Mouse (Mus musculus) kidney, postnatal 36 days (tissue): Measurements from ENCODE around the gene Mbd4.
A peak's percentile ranks its signal among the peaks of the same experiment; 100 is the strongest.

ENCODE experiments used
- DNase-seq, 2 experiments: peaks; one replicate each; pipeline ENCODE4 v3.0.0; 2021 to 2022; ENCODE audit warnings: mixed read lengths in 2 of 2

Mbd4 gene

GRCm38 (mm10) chr6:115859258-115859657, 6.1 kb upstream of the Mbd4 start:
- DNase-seq, result peak; percentile 48 to 66

DNA sequence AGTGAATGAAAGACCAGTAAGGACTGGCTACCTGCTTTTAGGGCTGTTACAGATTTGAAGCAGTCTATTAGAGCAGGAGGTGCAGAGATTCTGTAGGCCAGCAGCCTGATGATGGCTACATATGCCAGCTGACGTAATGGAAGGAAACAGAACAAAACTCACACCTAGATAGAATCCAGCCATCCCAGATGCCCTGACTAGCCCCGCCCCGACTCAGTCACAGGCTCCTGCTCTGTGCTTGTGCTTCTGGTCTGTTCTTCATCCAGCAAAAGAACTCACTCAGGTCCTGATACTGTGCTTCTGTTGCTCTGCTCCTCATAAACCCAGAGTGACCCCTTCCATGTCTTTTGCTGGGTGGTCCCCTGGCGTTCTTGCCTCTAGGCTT, 3.2 kb upstream of the Mbd4 start:
- DNase-seq, result peak; percentile 37 to 47

GRCm38 (mm10) chr6:115855733-115856360, 2.7 kb upstream of the Mbd4 start:
- DNase-seq, result peak; percentile 43 to 59

DNA sequence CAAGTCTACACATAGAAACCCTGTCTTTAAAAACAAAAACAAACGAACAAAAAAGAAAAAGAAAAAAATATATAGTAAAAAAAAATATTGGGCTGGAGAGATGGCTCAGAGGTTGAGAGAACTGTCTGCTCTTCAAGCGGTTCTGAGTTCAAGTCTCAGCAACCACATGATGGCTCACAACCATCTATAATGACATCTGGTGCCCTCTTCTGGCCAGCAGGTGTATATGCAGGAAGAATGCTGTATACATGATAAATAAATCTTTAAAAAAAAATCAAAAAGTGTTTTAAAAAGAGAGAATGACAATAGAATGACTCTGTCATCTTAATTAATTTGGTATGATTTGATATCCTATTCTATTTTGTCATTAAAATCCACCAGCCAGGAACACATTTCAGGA, 1.3 kb upstream of the Mbd4 start:
- DNase-seq, result peak; percentile 24 to 53

DNA sequence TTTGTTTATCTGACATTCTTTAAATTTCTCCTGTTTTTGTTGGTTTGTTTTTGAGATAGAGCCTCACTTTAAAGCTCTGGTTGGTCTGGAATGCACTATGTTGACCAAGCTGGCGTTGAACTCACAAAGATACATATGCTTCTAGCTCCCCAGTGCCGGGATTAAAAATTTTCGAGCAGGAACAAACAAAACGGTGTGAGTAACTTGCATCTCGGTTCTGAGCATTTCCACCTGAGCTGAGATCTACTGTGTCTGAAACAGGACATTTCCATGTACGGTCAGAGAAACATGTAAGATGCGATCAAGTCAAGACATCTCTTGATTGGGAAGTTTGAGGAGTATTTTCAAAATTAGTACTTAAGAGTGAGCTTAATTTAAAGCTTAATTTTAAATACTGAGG, 814 bp upstream of the Mbd4 start:
- DNase-seq, result no peak

DNA sequence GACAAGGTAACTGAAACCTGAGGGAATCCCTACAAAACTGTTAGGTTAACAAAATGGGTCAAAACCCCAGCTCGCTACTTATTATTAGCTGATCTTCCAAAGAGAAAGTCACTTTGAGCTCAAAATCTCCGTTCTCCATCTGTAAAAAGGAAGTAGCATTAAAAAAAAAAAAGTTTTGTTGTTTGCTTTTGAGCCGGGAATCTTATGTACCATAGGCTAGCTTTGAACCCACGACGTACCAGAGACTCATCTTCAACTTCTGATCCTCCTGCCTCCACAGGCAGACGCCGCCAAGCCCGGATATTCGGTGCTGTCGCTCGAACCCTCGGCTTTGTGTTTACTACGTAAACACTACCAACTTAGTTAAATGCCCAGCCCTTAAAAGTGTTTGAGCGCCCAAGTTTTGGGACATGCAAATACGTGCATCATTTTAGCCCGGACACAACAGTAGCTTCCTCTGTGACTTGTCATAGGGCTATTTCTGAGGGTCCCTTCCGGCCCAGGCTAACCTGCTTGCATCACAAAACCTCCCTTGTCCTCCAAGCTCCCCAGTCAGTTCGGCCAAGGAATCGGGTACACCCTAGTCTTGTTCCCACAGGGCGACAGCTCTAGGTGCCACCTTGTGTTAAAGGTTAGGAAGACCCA, 603 bp downstream of the Mbd4 start:
- no peak for DNase-seq

DNA sequence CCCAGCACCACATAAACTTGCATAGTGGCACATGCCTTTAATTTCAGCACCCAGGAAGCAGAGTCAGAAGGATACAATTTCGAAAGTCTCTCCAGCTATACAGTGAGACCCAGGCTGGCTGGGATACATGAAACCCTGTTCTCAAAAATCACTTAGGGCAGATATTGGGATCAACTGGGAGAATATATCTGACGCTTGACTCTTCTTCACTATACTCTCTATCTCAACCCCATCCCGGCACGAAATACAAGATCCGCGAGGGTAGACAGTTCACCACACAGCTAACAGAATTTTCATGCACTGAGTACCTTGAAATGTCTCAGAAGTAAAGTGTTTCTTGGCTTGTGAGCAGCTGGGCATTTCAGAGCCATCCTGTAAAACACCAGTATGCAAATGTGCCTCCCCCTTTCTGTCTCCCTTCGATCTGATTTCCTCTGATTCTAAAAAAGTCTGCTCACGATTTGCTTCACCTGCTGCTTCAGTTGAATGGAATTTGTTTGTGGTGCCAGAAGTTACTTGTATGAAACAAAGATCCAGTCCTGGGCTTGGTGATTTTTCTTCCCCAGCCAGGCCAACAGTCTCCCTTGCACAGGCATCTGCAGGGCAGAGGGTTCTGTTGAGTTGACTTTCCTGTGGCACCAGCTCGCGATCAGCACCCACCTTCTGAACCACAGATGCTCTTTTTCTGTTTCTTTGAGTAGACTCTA, 4.4 kb downstream of the Mbd4 start:
- DNase-seq, result no peak

GRCm38 (mm10) chr6:115846640-115847411, 6.3 kb downstream of the Mbd4 start:
- peak; percentile 67 to 84 for DNase-seq

DNA sequence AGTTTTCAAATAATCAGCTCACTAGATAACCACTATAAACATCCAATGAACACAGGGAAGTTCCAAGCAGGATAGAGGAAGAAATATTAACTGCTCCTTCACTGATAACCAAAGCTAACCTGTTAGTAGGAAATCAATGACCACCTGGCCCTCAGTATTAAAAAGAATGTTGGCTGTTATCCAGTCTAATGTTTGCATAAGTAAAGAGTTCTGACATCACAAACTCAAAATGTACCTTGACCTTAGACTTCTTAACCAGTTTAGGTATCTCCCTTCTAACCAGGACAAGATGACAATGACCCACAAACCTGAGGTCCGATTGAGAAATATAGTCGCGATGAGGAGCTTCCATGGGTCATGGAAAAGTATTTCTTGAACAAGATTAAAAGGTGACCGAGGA, 8.2 kb downstream of the Mbd4 start:
- no peak for DNase-seq

GRCm38 (mm10) chr6:115838745-115839144, 14.4 kb downstream of the Mbd4 start:
- no peak for DNase-seq

DNA sequence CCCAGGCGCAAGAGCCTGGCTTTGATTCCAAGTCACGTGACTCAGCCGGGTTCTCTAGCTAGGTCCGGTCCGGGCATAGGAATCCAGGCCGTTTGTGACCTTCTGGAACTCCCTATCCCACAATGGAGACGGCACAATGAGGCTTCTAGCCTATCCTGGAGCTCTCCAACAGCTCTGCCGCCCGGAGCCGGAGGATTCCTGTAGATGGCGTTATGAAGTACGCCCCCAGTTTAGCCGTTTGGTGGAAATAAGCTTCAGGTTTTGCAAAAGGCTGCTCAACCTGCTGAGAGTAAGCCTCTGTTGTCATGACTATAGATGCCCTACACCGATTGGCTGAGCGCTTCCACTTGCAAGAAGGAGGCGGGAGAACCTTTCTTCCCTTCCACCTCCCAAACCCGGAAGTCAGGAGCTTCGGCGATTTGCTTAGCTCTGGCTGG, 15.0 kb downstream of the Mbd4 start, which contains the start of gene Efcab12:
Gene Efcab12 (minus strand): TSS at position 252 of the 437 bp plus-strand sequence.
- DNase-seq, result peak; percentile 80 to 86

DNA sequence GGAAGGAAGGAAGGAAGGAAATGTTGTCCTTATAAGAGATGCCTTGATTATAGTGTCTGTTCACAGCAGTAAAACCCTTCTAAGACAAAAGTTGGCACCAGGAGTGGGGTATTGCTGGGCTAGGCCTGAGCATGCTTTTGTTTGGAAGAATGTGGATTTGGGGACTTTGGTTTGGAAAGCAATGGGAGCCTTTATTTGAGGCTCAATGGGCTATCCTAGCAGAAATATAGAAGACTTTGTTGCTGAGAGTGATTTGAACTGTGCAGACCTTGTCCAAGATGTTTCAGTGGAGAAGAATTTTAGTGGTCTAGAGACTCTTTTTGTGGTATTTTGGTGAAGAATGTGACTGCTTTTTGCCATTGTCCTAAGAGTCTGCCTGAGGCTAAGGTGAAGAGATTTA, 19.3 kb downstream of the Mbd4 start:
- DNase-seq, result no peak

GRCm38 (mm10) chr6:115832152-115832850, 20.9 kb downstream of the Mbd4 start:
- DNase-seq, result no peak

GRCm38 (mm10) chr6:115830779-115831601, 22.2 kb downstream of the Mbd4 start:
- no peak for DNase-seq

GRCm38 (mm10) chr6:115823850-115824464, 29.2 kb downstream of the Mbd4 start:
- DNase-seq, result peak; percentile 65 to 82

DNA sequence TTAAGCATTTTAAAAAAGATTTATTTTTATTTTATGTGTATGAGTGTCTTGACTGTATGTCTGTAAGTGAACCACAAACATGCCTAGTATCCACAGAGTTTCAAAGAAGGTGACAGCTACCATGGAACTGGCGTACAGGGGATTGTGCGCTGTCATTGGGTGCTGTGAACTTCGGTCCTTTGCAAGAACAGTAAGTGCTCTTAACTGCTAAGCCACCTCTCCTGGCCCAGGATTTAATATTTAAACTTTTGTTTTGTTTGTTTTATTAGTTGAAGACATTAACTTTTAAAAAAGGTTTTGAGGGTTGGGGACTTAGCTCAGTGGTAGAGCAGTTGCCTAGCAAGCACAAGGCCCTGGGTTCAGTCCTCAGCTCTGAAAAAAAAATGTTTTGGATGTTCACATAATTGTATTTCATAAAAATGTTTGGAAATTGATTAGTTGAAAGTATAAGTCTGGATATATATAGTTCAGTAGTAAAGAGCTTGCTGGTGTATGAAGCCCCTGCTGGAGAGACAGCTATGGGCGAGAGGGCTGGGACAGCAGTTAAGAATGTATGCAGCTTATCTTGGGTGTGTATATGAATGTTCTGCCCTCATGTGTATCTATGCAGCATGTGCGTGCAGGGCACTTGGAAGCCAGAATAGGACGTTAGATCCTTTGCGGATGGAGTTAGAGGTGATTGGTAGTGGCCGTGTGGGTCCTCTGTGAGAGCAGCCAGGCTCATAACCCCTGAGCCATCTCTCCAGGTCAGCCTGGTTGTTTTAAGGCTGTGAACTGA, 31.8 kb downstream of the Mbd4 start:
- peak in 1 of 2 experiments; percentile 39 for DNase-seq

GRCm38 (mm10) chr6:115818129-115818528, 35.0 kb downstream of the Mbd4 start:
- DNase-seq, result no peak

GRCm38 (mm10) chr6:115815041-115815440, 38.1 kb downstream of the Mbd4 start:
- no peak for DNase-seq

DNA sequence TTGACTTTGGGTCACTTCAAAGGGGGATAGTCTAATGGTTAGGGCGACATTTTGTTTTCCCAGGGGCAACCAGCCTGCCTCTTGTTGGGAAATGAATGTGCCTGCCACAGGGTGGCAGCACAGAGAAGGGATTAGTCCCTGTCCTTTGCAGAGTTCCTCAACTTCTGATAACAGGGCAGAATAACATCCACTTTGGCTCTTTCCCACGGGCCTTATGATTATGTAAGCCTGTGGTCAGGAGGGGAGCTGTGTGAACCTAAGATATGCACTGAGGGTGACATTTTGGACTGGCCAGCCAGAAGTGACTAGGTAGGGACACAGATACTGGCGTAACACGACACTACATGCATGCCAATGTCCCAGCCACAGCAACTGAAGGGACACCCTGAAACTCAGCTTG, 39.1 kb downstream of the Mbd4 start:
- peak; percentile 68 to 86 for DNase-seq

DNA sequence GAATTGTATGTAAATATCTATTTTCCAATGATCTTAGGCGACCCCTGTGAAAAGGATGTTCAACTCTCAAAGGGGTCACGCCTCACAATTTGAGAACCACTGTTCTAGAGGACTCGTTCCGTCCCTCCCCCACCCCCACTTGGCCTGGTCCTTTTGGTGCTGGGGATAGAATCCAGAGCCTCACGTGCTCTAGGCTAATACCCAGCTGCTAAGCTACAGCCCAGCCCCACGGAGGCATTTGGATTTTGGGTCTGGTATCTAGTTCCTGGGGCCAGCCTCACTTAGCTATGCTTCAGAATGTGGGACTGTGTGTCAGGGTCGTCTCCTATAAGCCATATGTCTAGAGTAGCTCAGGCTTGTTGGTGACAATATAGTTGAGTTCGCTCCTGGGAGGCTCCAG, 41.6 kb downstream of the Mbd4 start:
- DNase-seq, result no peak
